Mouse (Mus musculus) liver, embryonic 14.5 days (tissue): ENCODE measurements around the gene Wdr86.

Source experiments
- CTCF ChIP-seq: IDR thresholded peaks from 2 replicates; pipeline ENCODE4 v1.5.1; 2016; ENCODE audit warnings: antibody characterized with exemption, low read depth, control low read depth
- EP300 ChIP-seq: IDR thresholded peaks from 2 replicates; pipeline ENCODE4 v1.6.1; 2016; ENCODE audit warnings: antibody characterized with exemption, low read depth

GRCm38 (mm10) chr5:24726901-24727836 is 3.4 kb downstream of the Wdr86 start:
- TF ChIP-seq CTCF (no peak), EP300 (no peak)
